Mouse (Mus musculus) embryonic facial prominence, embryonic 15.5 days (tissue): ENCODE measurements around the gene Spata2l. TPM values are rescaled to one million over a fixed set of nuclear protein-coding genes. Genes with fewer than 3 reads are reported as not detected.
"Not testable (repeated sequence)": the region's sequence is repeated elsewhere in the genome, so short reads cannot be mapped to it uniquely, and the experiment has no call there.

Experiments used
- ATAC-seq: fragments of 200-750 bp; cut with Nextera tagmentation; 2 replicates; pipeline ENCODE4 v1.8.0; 2017; ENCODE audit warnings: low read depth, moderate TSS enrichment; ENCODE audit not compliant: insufficient number of reproducible peaks, low FRiP score, low TSS enrichment
- H3K27ac ChIP-seq: fragments of 300-500 bp; sonication (generic); replicated peaks from 2 replicates; pipeline ENCODE4 v1.5.1; 2015; ENCODE audit warnings: mild to moderate bottlenecking, inconsistent platforms
- H3K27me3 ChIP-seq: fragments of 300-500 bp; sonication (generic); 2 replicates; pipeline ENCODE4 v1.6.1; 2015; ENCODE audit warnings: inconsistent platforms
- H3K36me3 ChIP-seq: fragments of 300-500 bp; sonication (generic); 2 replicates; pipeline ENCODE4 v1.6.1; 2015; ENCODE audit warnings: mild to moderate bottlenecking, inconsistent platforms
- H3K4me1 ChIP-seq: fragments of 300-500 bp; sonication (generic); 2 replicates; pipeline ENCODE4 v1.6.1; 2015; ENCODE audit warnings: inconsistent platforms
- H3K4me2 ChIP-seq: fragments of 300-500 bp; sonication (generic); replicated peaks from 2 replicates; pipeline ENCODE4 v1.6.1; 2015; ENCODE audit warnings: mild to moderate bottlenecking, inconsistent platforms
- H3K4me3 ChIP-seq: fragments of 300-500 bp; sonication (generic); replicated peaks from 2 replicates; pipeline ENCODE4 v1.5.1; 2015; ENCODE audit warnings: mild to moderate bottlenecking, inconsistent platforms
- H3K9ac ChIP-seq: fragments of 300-500 bp; sonication (generic); 2 replicates; pipeline ENCODE4 v1.6.1; 2015; ENCODE audit warnings: inconsistent platforms
- H3K9me3 ChIP-seq: fragments of 300-500 bp; sonication (generic); replicated peaks from 2 replicates; pipeline ENCODE4 v1.6.1; 2016; ENCODE audit warnings: inconsistent platforms
- WGBS: fragments of 180-500 bp; shearing (Covaris S2); methylation state at CpG from one replicate; pipeline ENCODE4 v1.1.7; 2015; 5-methylcytosine and 5-hydroxymethylcytosine counted together
- polyA plus RNA-seq: library from polyadenylated mRNA; unstranded; fragments of >200 nt; fragmentation: Nextera tagmentation; extraction: Ambion mirVana; gene quantifications from 2 replicates; pipeline ENCODE4 v1.2.1, GENCODE M21; 2015

Spata2l gene
- polyA plus RNA-seq, 1 experiment from 2014 or later, result 5.7 TPM

GRCm38 (mm10) chr8:123244382-123244781 is 8.3 kb upstream of the Spata2l start:
- Histone ChIP-seq H3K9me3 (no peaks in the 10 kb centered on the region), H3K36me3 (peaks cover 76% of the 10 kb centered on the region), H3K4me1 (no peaks in the 10 kb centered on the region), H3K4me2 (no peak overlapping the region), H3K27ac (no peak overlapping the region), H3K27me3 (no peaks in the 10 kb centered on the region), H3K9ac (no peak overlapping the region), H3K4me3 (no peak overlapping the region)
- ATAC-seq, result no peak
- WGBS, result 88% methylated on average over 4 of the region's 4 CpGs

- ATAC-seq, result peak; percentile 49
Observed at GRCm38 (mm10) chr8:123243053-123243452, 7.0 kb upstream of the Spata2l start.

DNA sequence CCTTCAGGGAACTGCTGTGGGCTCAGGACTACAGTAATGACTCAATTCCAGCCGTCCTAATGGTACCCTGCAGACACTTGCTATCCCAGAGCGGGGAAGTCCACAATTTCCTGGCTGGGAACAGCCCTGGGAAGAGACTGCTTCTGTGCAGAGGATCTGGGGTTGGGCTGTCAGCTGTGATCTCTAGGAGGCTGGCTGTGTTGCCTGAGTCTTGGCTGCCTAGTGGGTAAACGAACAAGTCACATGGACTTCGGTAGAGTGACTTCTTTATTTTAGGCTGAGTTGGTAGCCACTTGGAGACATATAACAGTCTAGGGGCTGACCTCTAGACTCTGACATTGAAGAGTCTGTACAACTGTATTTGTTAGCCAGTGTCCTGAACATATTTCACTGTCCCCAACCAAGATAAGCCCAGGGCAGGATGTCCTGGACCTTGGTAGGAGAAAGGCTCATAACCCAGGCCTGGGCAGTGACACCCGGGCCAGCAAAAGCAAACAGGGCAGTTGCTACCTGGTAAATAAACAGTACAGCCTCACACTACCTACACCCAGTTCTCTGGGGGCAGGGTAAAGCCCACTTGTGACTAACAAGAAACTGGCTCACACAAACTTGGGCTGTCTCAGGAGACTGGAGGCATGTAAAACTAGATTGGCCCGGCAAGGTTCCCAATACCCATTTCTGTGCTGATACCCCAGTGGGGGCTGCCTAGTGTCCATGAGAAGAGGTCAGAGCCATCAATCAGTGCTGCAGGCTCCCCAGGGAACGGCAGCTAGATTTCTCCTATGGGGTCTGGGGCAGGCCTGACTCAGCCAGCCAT is 6.3 kb upstream of the Spata2l start:
- no peak overlapping the region for H3K4me3 ChIP-seq
- H3K9me3 ChIP-seq, result no peaks in the 10 kb centered on the region
- ATAC-seq, result no peak
- WGBS, result 87% methylated on average over 7 of the region's 7 CpGs
- H3K9ac ChIP-seq, result no peak overlapping the region
- no peak overlapping the region for H3K27ac ChIP-seq
- H3K27me3 ChIP-seq, result no peaks in the 10 kb centered on the region
- no peak overlapping the region for H3K4me2 ChIP-seq
- no peaks in the 10 kb centered on the region for H3K4me1 ChIP-seq
- peaks cover 56% of the 10 kb centered on the region for H3K36me3 ChIP-seq

More at GRCm38 (mm10) chr8:123243053-123243452, 7.0 kb upstream of the Spata2l start:
- peaks cover 63% of the 10 kb centered on the region for H3K36me3 ChIP-seq
- H3K27me3 ChIP-seq, result no peaks in the 10 kb centered on the region
- H3K4me1 ChIP-seq, result no peaks in the 10 kb centered on the region
- H3K9me3 ChIP-seq, result no peaks in the 10 kb centered on the region
- no peak overlapping the region for H3K4me3 ChIP-seq
- H3K27ac ChIP-seq, result no peak overlapping the region
- 70% methylated on average over 11 of the region's 11 CpGs for WGBS
- no peak overlapping the region for H3K9ac ChIP-seq
- H3K4me2 ChIP-seq, result no peak overlapping the region

DNA sequence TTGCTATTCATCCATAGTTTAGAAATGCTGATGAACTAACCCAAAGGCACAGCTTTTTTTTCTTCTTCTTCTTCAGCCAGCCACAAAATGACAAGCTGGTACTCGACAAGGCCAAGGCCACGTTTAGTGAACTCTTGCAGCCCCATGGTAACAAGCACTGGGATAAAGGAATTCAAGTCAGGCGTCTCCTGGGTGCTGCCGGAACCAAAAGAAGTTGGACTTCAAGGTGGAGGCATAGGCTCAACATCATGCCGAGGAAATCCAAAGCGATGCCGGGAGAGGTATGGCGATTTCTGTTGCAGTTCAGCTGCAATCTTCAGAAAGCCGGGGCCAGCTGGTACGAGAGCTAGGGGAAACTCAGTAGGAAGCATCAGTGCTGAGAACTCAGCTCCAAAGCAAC is 3.4 kb upstream of the Spata2l start:
- Histone ChIP-seq H3K4me2 (no peak overlapping the region), H3K4me1 (peaks cover 18% of the 10 kb centered on the region), H3K4me3 (no peak overlapping the region), H3K9ac (no peak overlapping the region), H3K36me3 (peaks cover 27% of the 10 kb centered on the region), H3K27me3 (peaks cover 13% of the 10 kb centered on the region), H3K9me3 (no peaks in the 10 kb centered on the region), H3K27ac (no peak overlapping the region)
- 87% methylated on average over 10 of the region's 10 CpGs for WGBS
- ATAC-seq, result no peak

DNA sequence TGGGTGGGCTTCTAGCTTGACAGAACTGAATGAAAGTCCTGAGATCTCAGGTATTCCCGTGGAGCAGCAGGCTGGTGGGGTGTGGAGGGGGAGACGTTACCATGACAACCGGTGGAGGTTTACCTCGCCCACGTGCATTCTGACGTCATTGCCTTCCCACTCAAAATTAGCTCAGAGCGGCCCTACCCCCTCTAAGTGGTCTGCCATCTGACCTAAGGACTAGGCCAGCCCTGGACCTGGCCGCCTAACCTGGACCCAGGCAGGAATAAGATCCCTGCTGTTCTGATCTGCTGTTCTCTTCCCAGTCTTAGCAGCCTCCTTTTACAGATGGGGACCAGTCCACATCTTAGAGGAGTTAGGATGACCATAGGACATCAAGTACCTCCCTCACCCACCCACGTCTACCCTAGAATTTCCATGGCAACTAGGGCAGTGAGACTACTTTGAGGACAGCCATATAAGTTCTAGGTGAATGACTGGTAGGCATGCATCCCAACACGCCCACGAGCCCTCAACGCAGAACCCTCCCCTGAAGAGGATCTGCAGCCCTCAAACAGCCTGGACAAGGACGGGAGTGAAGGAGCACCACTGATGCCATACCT is 1.0 kb downstream of the Spata2l start:
- whole genome bisulfite sequencing, result 34% methylated on average over 13 of the region's 13 CpGs
- peaks cover 17% of the 10 kb centered on the region for H3K27me3 ChIP-seq
- peak overlapping the region; percentile 65 for H3K4me3 ChIP-seq
- 0 out of 2 replicates have a peak, but pooled peaks have one; percentile 3 for ATAC-seq
- H3K4me1 ChIP-seq, result peaks cover 18% of the 10 kb centered on the region
- no peak overlapping the region for H3K27ac ChIP-seq
- no peaks in the 10 kb centered on the region for H3K9me3 ChIP-seq
- peak overlapping the region; percentile 62 for H3K9ac ChIP-seq
- H3K4me2 ChIP-seq, result peak overlapping the region; percentile 95
- no peaks in the 10 kb centered on the region for H3K36me3 ChIP-seq

- no peak for ATAC-seq
- Histone ChIP-seq H3K9me3 (no peaks in the 10 kb centered on the region), H3K4me2 (no peak overlapping the region), H3K27ac (no peak overlapping the region), H3K9ac (no peak overlapping the region), H3K27me3 (peaks cover 17% of the 10 kb centered on the region), H3K36me3 (peaks cover 7% of the 10 kb centered on the region; the same call in 1 of the 2 replicates), H3K4me3 (no peak overlapping the region), H3K4me1 (peaks cover 18% of the 10 kb centered on the region)
- 74% methylated on average over 11 of the region's 11 CpGs for WGBS
Observed at GRCm38 (mm10) chr8:123233760-123234159, 2.3 kb downstream of the Spata2l start.

DNA sequence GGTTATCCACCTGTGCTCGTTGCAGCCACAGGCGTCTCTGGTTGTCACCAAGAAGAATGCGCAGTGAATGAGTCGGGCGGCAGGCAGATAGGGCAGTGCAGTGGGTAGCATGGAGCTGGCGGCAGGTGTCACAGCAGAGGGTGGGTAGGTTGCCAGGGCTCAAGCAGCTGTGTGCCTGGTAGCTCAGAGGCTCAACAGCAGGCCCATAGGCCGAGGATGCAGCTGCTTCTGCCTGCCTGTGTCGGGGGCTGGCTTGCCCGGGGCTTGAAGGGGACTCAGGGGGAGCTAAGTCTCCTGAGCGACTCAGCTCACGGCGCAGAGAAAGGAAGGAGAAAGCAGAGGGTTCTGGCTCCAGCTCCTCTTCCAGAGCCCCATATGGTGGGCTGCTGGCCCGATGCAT is 2.7 kb downstream of the Spata2l start:
- peaks cover 17% of the 10 kb centered on the region for H3K27me3 ChIP-seq
- no peak for ATAC-seq

DNA sequence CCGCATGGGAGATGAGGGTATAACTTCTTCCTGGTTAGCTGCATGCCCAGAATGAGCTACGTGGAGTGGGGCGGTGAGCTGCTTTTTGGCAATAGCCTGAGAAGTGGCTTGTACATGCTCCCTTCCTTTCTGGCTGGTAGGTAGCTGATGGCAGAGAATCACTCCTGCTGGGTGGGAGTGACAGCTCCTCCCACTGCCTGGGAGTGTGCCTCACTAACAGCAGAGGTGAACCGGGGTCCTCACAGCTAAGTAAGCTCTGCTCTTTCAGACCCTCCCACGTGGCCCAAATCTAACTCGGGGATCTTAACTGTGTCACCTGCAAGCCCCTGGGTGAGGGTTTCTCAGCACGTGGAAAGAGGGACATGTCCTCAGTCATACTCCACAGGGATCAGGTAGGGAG is 3.5 kb downstream of the Spata2l start:
- ATAC-seq, result no peak
- WGBS, result 45% methylated on average over 7 of the region's 7 CpGs
- Histone ChIP-seq H3K9me3 (no peaks in the 10 kb centered on the region), H3K9ac (no peak overlapping the region), H3K27ac (no peak overlapping the region), H3K27me3 (peaks cover 17% of the 10 kb centered on the region), H3K36me3 (peaks cover 14% of the 10 kb centered on the region), H3K4me1 (peaks cover 18% of the 10 kb centered on the region), H3K4me3 (no peak overlapping the region), H3K4me2 (no peak overlapping the region)

More for the DNA sequence above, 2.7 kb downstream of the Spata2l start:
- WGBS, result 49% methylated on average over 13 of the region's 13 CpGs
- Histone ChIP-seq H3K36me3 (peaks cover 8% of the 10 kb centered on the region; the same call in 1 of the 2 replicates), H3K9me3 (no peaks in the 10 kb centered on the region), H3K4me3 (no peak overlapping the region), H3K4me1 (peaks cover 18% of the 10 kb centered on the region), H3K9ac (no peak overlapping the region), H3K4me2 (no peak overlapping the region), H3K27ac (no peak overlapping the region)

DNA sequence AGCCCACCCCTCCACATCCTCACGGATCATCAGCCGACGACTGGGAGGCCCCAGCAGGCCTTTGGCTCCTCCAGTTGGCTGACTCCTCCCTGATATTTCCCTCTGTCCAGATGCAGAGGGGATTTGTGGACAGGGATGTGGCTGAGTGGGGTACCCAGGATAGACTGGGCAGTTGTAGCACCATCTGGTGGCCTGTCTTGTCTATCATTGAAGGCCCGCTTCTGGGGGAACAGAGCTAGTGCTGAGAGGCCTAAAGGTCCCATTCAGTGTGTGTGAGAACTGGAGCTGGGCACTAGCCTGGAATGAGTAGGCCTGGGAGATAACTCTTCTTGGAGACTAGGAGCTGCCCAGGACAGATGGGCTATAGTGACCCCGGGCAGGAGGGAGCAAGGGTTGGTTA is 4.3 kb downstream of the Spata2l start:
- H3K36me3 ChIP-seq, result peaks cover 22% of the 10 kb centered on the region
- ATAC-seq, result no peak
- no peak overlapping the region for H3K27ac ChIP-seq
- H3K9me3 ChIP-seq, result no peaks in the 10 kb centered on the region
- H3K4me2 ChIP-seq, result no peak overlapping the region
- H3K27me3 ChIP-seq, result peaks cover 17% of the 10 kb centered on the region
- H3K4me3 ChIP-seq, result no peak overlapping the region
- peaks cover 18% of the 10 kb centered on the region for H3K4me1 ChIP-seq
- H3K9ac ChIP-seq, result no peak overlapping the region
- WGBS, result 67% methylated on average over 5 of the region's 5 CpGs

DNA sequence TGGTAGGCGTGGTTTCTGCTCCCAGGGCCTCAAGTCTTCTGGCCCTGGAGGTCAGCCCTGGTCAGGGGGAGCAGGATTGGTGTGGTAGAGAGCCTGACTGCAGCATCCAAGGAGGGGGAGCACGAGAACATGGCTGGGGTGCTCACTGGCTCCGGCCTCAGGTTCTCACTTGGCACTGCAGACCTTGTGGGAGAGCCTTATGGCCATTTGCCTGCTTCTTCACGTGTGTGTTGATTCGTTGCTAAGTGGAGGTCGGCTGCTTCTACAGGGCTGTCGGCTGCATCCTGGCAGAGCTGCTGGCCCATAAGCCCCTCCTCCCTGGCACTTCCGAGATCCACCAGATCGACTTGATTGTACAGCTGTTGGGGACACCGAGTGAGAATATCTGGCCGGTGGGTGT is 5.7 kb downstream of the Spata2l start:
- not testable (repeated sequence) for H3K27ac ChIP-seq, H3K4me2 ChIP-seq, H3K9ac ChIP-seq, H3K4me3 ChIP-seq, ATAC-seq, H3K9me3 ChIP-seq
- WGBS, result 83% methylated on average over 11 of the region's 11 CpGs
- H3K27me3 ChIP-seq, result peaks cover 10% of the 10 kb centered on the region
- H3K36me3 ChIP-seq, result peaks cover 23% of the 10 kb centered on the region
- H3K4me1 ChIP-seq, result peaks cover 14% of the 10 kb centered on the region

DNA sequence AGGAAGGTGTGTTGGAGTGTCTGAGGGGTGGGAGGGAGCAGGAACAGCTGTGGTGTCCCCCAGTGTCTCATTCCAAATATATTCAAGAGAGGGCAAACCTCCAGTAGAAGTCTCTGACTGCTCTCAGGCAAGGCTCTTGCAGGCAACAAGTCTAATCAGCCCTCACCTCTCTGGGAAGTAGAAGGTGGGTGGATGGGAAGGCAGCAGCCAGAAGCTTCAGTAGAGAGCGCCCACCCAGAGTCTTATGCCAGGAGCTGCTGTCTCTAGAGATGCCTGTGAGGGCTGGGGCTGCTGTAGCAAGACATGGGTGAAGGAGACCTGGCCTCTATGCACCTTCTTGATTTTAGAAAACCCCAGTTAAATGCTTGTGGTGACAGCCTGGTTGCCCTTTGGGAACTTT is 7.6 kb downstream of the Spata2l start:
- Histone ChIP-seq H3K27ac (no peak overlapping the region), H3K9ac (no peak overlapping the region), H3K36me3 (peaks cover 23% of the 10 kb centered on the region), H3K4me1 (peaks cover 14% of the 10 kb centered on the region), H3K4me3 (no peak overlapping the region), H3K9me3 (no peaks in the 10 kb centered on the region), H3K27me3 (0 out of 2 replicates have a peak, but pooled peaks cover under 1% of the 10 kb centered on the region), H3K4me2 (no peak overlapping the region)
- ATAC-seq, result no peak
- 96% methylated on average over 1 of the region's 1 CpGs for WGBS
